Mouse (Mus musculus): ENCODE results near the gene Pigb.

Pigb gene

DNA sequence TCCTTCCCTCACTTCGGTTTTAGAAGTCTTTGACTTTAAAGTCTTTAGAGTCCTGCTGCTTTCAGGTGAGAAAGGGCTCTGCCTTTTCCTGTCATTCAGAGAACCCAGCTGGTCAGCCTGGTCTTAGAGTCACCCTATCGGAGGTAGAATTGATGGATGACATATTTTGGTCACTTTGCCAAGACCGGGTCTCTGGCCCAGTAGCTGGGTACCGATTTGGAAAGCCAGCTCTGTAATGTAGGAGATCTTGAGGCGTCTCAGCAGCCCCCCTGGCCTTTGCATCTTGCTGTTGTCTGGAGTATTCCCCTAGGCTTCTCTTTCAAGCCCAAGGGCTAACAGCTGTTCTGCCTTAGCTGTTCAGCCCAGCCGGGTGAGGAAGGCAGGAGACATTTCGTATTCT lies 5.0 kb upstream of the Pigb start:
- peak; percentile 18 for DNase-seq

DNA sequence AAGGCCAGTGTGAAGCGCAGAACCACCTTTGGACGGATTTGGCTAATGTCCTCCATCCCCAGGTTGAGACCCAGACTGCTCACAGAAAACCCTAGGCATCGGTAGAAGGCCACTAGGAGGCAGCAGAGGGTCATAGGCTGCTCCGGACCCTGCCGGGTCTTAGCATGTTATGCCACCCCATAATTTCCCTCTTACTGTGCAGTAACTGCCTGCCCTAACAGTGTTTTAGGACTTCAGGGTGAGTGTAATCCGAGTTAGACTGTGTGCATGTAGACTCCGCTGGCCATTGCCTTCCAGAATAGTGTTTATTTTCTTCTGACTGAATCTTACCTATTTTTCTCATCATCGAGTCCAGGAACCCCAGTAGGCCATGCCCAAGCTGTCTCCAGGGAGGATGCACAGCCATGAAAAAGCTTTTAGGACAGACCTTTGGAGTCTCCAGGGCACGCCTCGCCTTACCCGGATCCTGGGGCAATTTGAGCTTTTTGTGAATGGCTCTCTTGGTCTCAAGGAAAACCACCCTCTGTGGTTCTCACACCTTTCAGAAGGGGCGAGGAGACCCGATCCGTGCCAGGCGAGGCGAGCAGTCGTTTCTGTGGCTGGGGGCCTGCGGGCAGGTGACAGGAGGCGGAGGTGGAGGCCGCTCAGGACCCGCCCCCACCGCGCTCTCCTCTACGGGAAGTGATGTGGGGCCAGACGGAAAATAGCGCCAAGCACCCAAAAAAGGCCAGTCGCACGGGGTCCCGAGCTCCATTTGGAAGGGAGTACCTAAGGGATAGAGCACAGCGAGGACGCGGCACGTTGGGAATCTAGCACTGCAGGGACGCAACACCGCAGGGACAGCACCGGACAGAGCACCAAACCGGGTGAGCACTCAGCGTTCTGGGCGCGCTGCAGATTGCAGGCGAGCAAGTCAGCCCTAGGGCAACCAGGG lies 4.2 kb upstream of the Pigb start, which contains the start of gene Rab27a:
Rab27a (plus strand) TSS at position 709 of the 934 bp plus-strand sequence.
- peak; percentile 84 for DNase-seq

GRCm38 (mm10) chr9:73039222-73039945 lies 794 bp downstream of the Pigb start:
- peak; percentile 95 for DNase-seq

GRCm38 (mm10) chr9:73033406-73033805 lies 6.8 kb downstream of the Pigb start:
- no peak for DNase-seq

DNA sequence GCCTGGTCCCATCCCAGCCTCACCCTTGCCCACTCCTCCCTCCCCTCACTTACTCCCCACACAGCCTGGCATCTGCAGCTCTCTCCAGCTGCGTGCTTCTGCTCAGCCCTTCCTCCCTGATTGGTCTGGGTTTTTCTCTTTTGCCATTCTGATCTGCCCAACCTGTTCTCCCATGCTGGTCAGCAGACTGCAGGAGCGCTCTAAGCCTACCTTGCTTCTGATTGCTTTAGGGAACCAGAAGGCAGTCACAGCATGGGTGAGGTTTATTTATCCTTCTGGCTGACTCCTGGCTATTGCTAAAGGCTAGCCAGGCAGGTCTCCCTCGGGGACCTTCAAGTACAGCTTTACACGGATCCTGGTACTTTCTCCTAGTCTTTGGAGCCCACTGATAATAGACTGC lies 8.8 kb downstream of the Pigb start:
- no peak for DNase-seq

DNA sequence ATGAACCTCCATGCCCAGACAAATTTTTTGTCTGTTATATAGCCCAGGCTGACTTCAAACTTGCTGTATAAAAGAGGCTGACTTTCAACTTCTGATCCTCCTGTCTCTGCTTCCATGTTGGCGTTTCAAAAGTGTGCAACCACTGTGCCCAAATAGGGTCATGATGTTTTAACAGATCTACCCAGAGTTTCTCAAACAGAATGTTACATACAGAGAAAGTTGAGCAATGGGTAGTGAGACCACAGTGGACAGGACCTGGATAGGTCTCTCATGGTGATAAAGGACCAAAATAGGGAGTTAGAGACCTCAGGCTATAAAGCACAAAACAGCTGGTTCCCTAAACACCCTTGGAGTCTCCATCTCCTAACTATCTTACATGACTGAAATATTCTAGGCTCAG lies 9.7 kb downstream of the Pigb start:
- no peak for DNase-seq

DNA sequence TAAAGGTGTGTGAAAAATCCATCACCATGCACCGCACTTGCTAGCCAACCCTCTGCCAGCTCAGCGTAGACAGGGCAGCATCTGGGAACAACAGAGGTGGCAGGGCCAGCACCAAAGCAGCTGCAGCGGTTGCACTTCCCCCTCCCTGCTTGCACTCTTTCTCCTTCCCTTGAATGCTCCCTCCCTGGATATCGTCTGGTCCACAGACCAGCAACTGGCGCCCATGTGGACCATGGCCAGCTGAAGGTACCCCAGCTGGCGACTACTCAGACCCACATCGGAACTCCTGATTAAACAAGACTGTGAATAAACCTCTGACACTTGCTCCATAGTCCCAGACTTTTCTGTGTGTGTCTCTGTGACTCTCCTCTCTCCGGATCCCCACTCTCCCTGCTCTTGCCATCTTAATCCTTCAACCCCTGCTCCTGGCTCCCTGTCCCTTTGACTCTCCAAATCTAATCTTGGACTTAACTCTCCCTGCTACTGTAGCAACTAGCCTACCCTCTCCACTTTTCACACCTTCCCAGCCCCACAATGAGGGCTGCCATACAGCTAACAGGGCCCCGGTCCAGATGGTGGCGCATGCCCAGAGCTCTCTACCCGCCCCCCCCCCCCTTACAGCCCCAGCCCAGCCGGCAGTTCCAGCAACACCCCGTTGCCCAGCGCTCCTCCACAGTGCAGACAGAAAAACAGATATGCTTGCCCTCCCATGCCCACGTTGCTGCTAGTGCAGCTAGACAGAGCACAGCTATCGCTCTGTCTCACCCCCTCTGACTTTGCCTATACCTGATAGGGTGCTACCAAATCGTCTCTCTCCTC lies 14.2 kb downstream of the Pigb start:
- DNase-seq, result peak; percentile 73

GRCm38 (mm10) chr9:73020566-73021097 lies 19.5 kb downstream of the Pigb start:
- DNase-seq, result no peak

DNA sequence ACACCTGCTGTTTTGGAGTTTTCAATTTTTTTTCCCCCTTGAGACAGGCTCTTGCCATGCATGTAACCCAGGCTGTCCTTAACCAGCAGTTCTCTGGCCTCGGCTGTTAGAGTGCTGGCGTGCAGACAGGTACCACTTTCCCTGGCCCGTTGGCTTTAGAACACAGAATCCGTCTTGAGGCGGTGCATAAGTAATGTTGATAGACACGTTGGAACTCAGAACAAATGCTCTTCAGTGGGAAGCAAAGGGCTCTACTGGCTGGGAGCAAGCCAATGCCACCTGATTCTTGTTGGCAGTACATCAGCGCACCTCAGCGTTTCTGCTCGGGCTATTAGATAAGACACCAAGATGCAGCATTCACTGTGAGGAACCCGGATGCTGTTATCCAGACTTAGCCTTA lies 20.3 kb downstream of the Pigb start:
- no peak for DNase-seq

DNA sequence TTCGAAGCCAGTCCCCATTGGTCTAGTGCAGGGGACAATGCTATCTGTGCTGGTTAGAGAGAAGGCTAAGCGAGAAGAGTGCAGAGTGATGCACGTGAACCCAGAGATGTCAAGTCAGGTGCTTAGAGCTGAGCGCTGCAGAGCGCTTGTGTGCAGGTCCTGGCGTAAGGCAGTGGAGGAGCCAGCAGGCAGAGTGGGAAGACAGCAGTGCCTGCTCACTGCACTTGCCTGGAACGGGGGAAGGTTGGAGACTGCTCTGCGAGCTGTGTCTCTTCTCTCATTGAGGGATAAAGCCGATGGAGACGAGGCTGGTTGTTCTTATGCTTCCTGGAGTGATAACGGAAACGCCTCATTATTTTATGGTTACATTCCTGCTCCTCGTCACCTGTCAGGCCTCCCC lies 25.5 kb downstream of the Pigb start:
- no peak for DNase-seq

DNA sequence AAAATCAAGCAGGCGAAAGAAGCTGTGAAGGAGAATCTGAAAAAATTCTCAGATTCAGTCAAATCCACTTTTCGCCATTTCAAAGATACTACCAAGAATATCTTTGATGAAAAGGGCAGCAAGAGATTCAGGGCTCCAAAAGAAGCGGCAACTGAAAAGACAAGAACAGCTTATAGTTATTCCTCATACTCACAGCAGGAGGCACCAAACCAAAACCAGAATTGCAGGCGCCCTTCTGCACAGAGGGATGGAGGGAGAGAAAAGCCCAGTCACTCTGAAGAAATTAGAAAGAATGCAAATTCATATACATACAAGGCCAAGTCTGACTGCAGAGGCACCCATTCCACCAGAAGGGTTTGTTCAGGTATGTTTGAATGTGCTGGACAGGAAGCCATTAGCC lies 27.5 kb downstream of the Pigb start:
- DNase-seq, result no peak

- DNase-seq, result no peak
Observed at GRCm38 (mm10) chr9:73008384-73008783, 31.8 kb downstream of the Pigb start.

DNA sequence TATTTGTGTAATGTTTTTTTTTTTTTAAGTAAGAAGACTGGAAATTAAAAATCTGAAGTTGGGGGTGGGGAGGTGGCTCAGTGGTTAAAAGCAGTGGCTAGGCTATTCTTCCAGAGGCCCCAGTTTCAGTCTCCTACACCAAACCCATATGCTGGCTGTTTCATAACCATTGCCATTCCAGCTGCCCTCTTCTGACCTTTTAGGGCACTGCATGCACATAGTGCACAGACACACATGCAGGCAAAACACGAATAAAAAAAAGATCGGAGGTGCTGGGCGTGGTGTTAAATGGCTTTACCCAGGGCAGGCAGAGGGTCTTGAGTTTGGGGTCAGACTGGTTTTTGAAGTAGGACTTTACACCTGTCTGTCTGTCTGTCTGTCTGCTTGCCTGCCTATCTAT lies 34.0 kb downstream of the Pigb start:
- peak; percentile 6 for DNase-seq

GRCm38 (mm10) chr9:73005106-73005505 lies 35.1 kb downstream of the Pigb start:
- DNase-seq, result no peak

- DNase-seq, result no peak
Observed at GRCm38 (mm10) chr9:73004076-73004475, 36.1 kb downstream of the Pigb start.

DNA sequence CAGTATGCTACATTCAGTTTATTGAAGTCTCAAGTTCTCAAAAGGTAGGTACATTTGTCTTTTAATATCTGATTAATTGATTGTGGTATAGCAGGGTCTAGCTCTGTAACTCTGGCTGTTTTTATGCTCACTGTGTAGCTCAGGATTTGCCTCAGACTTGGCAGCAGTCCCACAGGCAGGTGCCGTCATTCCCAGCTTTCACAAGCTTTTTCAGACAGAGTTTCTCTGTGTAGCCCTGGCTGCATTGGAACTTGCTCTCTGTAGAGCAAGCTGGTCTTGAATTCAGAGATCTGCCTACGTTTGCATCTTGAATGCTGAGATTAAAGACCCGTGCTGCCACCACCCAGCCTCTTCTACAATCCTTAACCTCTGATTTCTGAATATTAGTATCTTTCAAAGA lies 38.0 kb downstream of the Pigb start:
- no peak for DNase-seq

DNA sequence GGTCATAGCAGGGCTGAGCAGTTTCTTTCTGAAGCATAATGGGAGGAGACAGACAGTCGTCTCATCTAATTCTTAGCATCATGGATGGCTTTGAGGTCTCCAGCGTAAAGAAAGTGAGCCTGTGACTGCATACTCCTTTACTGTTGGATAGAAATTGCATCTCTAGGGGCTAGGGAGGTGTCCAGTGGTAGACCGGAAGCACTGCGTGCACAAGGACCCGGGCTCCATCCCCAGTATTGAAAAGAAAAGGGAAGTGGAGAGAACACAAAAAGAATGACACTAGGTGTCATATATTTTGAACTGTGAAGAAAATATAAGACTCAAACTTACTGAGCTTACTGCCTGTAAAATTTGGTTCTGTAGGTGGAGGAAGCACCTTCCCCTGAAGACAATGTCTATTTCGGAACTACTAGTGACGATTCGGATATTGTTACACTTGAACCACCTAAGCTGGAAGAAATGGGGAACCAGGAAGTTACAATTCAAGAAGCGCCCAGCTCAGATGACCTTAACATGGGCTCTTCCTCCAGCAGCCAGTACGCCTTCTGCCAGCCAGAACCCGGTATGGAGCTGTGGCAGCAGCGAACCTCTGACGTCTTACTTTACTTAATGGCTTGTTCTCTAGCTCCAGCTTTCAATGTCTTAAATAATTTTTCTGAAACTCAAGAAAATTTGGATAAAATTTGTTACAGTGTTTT lies 38.7 kb downstream of the Pigb start:
- no peak for DNase-seq

DNA sequence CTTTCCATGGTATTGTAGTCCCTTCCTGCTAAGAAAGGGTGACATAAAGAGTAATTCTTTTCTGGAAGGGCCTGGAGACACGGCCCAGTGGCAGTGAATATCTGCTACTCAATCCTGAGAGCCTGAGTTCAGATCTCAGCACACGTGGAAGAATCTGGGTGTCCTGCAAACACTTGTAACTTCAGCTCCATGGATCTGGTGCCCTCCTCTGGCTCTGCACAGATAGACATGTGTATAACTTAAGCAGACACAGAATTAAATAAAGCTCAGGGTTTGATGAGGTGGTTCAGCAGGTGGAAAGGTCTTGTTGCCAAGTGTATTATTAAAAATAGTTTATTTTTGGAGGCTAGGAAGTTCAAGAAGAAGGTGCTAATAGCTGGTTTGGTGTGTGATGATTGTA lies 39.7 kb downstream of the Pigb start:
- DNase-seq, result no peak

DNA sequence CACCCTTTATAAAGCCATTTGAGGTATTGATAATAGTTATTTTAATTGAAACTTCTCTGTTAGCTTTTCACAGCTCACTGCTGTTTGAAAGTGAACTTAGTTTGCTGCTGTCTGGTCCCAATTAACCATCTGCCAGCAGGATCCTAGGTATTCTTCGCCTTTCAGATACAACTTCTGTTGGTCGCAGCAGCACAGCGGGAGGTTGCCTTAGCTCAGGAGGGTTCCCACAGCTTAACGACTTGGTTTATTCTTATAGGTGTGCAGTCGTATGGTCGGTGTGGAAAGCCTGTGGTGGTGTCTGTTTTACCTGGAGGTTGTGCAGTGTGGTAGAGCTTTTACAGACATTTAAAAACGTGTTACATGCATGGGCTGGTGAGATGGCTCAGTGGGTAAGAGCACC lies 43.4 kb downstream of the Pigb start:
- DNase-seq, result no peak

DNA sequence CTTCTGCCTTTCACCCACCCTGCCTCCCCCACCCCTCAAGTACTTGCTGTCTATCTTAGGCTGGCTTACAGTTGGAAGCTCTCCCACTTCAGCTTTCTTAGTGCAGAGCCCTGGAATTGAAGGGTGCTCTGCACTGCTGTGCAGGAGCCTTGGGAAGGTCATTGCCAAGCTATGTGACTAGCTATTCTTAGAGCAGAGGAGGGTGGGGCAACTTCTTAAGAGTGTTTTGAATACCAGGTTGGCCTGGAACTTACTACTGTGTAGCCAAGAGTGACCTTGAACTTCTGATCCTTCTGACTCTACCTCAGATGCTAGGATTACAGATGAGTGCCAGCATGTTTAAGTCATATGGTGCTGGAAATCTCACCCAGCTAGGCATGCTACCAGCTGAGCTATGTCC lies 44.0 kb downstream of the Pigb start:
- no peak for DNase-seq

DNA sequence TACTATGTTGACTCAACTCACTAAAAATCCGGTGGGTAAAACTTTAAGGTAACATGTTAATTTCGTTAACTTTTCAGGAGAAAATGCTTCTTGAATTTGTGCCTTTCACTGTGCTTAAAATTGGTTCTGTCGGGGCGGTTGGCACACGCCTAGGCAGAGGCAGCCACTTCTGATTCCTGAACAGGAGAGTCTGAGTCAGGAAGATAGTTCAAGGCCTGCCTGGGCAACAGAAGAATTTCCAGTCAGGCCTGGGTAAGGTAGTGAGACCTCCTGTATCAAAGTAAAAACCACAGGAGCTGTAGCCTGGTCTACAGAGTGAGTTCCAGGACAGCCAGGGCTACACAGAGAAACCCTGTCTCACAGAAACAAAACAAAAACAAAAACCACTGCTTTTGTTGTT lies 47.6 kb downstream of the Pigb start:
- no peak for DNase-seq

DNA sequence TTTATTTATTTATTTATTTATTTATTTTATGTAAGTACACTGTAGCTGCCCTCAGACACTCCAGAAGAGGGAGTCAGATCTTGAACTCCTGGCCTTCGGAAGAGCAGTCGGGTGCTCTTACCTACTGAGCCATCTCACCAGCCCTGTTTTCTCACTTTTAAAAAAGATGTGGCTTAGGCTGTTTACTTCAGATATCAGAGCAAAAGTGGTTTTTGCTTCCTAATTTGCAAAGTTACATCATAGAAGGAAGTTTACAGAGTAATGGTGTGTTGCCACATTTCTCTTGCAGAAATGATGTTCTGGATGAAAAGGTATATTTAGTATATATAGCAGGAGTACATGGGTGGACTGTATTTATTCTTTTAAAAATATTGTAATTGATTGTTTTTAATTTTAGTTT lies 48.8 kb downstream of the Pigb start:
- no peak for DNase-seq

Data from retina, postnatal 1 day (tissue).